Mouse (Mus musculus) heart, adult 2 months (tissue): Measurements from ENCODE around the gene Tns4.

Experiments used
- CTCF ChIP-seq: fragments of 200-600 bp; IDR thresholded peaks from 2 replicates; pipeline ENCODE4 v1.8.1; 2022; ENCODE audit warnings: antibody characterized with exemption, mild to moderate bottlenecking, moderate library complexity
- POLR2A ChIP-seq: fragments of 200-500 bp; IDR thresholded peaks from 2 replicates; pipeline ENCODE4 v1.6.1; 2011; ENCODE audit warnings: mild to moderate bottlenecking, low read depth, low read length, control low read depth; ENCODE audit not compliant: insufficient read depth

DNA sequence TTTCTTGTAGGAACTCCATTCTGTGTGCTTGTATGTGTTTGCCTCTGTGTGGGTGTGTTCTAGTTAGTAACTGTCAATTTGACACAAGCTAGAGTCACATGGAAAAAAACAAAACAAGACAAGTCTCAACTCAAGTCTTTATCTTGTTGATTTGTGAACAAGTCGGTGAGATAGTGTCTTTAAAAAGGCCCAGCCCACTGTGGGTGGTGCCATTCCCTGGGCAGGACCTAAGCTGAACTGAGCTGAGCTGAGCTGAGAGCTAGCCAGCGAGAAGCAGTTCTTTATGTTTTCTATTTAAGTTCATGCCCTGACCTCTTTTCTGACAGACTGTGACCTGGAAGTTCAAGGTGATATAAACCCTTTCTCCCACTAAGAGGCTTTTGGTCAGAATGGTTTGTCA is 2.6 kb upstream of the Tns4 start:
- TF ChIP-seq POLR2A (no peak), CTCF (no peak)
